Mouse (Mus musculus) E14TG2a.4 (cell line): ENCODE measurements around the gene Rapgef3.

Experiments used
- H3K27me3 ChIP-seq: 2 replicates; pipeline ENCODE4 v1.6.1; 2014; ENCODE audit warnings: low read length, control low read depth; ENCODE audit not compliant: insufficient read depth
- H3K36me3 ChIP-seq: 2 replicates; pipeline ENCODE4 v1.6.1; 2014; ENCODE audit warnings: low read length, control low read depth; ENCODE audit not compliant: insufficient read depth
- H3K4me1 ChIP-seq: replicated peaks from 2 replicates; pipeline ENCODE4 v1.6.1; 2014; ENCODE audit warnings: low read depth, low read length, control low read depth
- H3K4me3 ChIP-seq: replicated peaks from 2 replicates; pipeline ENCODE4 v1.5.1; 2014; ENCODE audit warnings: mild to moderate bottlenecking, low read length
- H3K9me3 ChIP-seq: 2 replicates; pipeline ENCODE4 v1.6.1; 2014; ENCODE audit warnings: low read length, control low read depth
- CTCF ChIP-seq: conservative IDR thresholded peaks from 2 replicates; pipeline ENCODE4 v1.5.1; 2014; ENCODE audit warnings: low read length
- NANOG ChIP-seq: IDR thresholded peaks from 2 replicates; pipeline ENCODE4 v1.6.1; 2014; ENCODE audit warnings: borderline replicate concordance, low read length, mixed read lengths
- POU5F1 ChIP-seq: IDR thresholded peaks from 2 replicates; pipeline ENCODE4 v1.6.1; 2014; ENCODE audit warnings: low read length, borderline replicate concordance

Rapgef3 gene

GRCm38 (mm10) chr15:97770280-97770679, 2.5 kb upstream of the Rapgef3 start:
- peaks cover 57% of the 10 kb centered on the region for H3K4me1 ChIP-seq
- peaks cover 75% of the 10 kb centered on the region for H3K27me3 ChIP-seq
- no peak for TF ChIP-seq CTCF
- TF ChIP-seq POU5F1: no peak
- TF ChIP-seq NANOG: no peak
- no peaks in the 10 kb centered on the region for H3K36me3 ChIP-seq
- no peak overlapping the region for H3K4me3 ChIP-seq
- H3K9me3 ChIP-seq: no peaks in the 10 kb centered on the region

GRCm38 (mm10) chr15:97768192-97768591, 420 bp upstream of the Rapgef3 start:
- Histone ChIP-seq H3K4me3 (peak overlapping the region; percentile 79), H3K4me1 (peaks cover 68% of the 10 kb centered on the region), H3K9me3 (no peaks in the 10 kb centered on the region), H3K36me3 (no peaks in the 10 kb centered on the region), H3K27me3 (peaks cover 64% of the 10 kb centered on the region)
- TF ChIP-seq CTCF: no peak
- no peak for TF ChIP-seq POU5F1
- TF ChIP-seq NANOG: no peak

- H3K27me3 ChIP-seq: peaks cover 56% of the 10 kb centered on the region
- peak overlapping the region; percentile 79 for H3K4me3 ChIP-seq
- no peak for TF ChIP-seq POU5F1
- TF ChIP-seq NANOG: no peak
- TF ChIP-seq CTCF: no peak
- H3K36me3 ChIP-seq: no peaks in the 10 kb centered on the region
- H3K9me3 ChIP-seq: peaks cover 7% of the 10 kb centered on the region
- H3K4me1 ChIP-seq: peaks cover 70% of the 10 kb centered on the region
Observed at GRCm38 (mm10) chr15:97766594-97767279, 1.0 kb downstream of the Rapgef3 start.

GRCm38 (mm10) chr15:97766194-97766593, 1.6 kb downstream of the Rapgef3 start:
- no peaks in the 10 kb centered on the region for H3K36me3 ChIP-seq
- H3K27me3 ChIP-seq: peaks cover 52% of the 10 kb centered on the region
- peaks cover 12% of the 10 kb centered on the region for H3K9me3 ChIP-seq
- TF ChIP-seq NANOG (no peak), POU5F1 (no peak), CTCF (no peak)
- peak overlapping the region; percentile 79 for H3K4me3 ChIP-seq
- peaks cover 70% of the 10 kb centered on the region for H3K4me1 ChIP-seq

- no peak for TF ChIP-seq CTCF
- TF ChIP-seq NANOG: no peak
- no peak for TF ChIP-seq POU5F1
- Histone ChIP-seq H3K4me3 (peak overlapping the region; percentile 8), H3K27me3 (peaks cover 42% of the 10 kb centered on the region), H3K4me1 (peaks cover 70% of the 10 kb centered on the region), H3K36me3 (peaks cover 4% of the 10 kb centered on the region), H3K9me3 (peaks cover 12% of the 10 kb centered on the region)
Observed at GRCm38 (mm10) chr15:97765090-97765794, 2.5 kb downstream of the Rapgef3 start.

GRCm38 (mm10) chr15:97764532-97764931, 3.2 kb downstream of the Rapgef3 start:
- Histone ChIP-seq H3K36me3 (peaks cover 12% of the 10 kb centered on the region), H3K4me1 (peaks cover 69% of the 10 kb centered on the region), H3K4me3 (peak overlapping the region; percentile 8), H3K9me3 (peaks cover 12% of the 10 kb centered on the region), H3K27me3 (peaks cover 35% of the 10 kb centered on the region)
- TF ChIP-seq CTCF: no peak
- TF ChIP-seq NANOG: no peak
- no peak for TF ChIP-seq POU5F1

GRCm38 (mm10) chr15:97763256-97764049, 4.3 kb downstream of the Rapgef3 start:
- H3K27me3 ChIP-seq: peaks cover 25% of the 10 kb centered on the region
- H3K9me3 ChIP-seq: peaks cover 12% of the 10 kb centered on the region
- H3K4me1 ChIP-seq: peaks cover 60% of the 10 kb centered on the region
- H3K4me3 ChIP-seq: no peak overlapping the region
- TF ChIP-seq POU5F1 (no peak), CTCF (no peak), NANOG (no peak)
- peaks cover 22% of the 10 kb centered on the region for H3K36me3 ChIP-seq

GRCm38 (mm10) chr15:97762733-97763132, 5.0 kb downstream of the Rapgef3 start:
- H3K36me3 ChIP-seq: peaks cover 30% of the 10 kb centered on the region
- H3K4me1 ChIP-seq: peaks cover 54% of the 10 kb centered on the region
- peaks cover 12% of the 10 kb centered on the region for H3K9me3 ChIP-seq
- H3K27me3 ChIP-seq: peaks cover 20% of the 10 kb centered on the region
- H3K4me3 ChIP-seq: no peak overlapping the region
- TF ChIP-seq CTCF (no peak), POU5F1 (no peak), NANOG (no peak)
